Mouse (Mus musculus) layer of hippocampus, postnatal 36 days (tissue): ENCODE measurements around the gene Serpinf1. TPM values are rescaled to one million over a fixed set of nuclear protein-coding genes. Genes with fewer than 3 reads are reported as not detected.
"Not testable (repeated sequence)": the region's sequence is repeated elsewhere in the genome, so short reads cannot be mapped to it uniquely, and the experiment has no call there.

ENCODE experiments used
- DNase-seq, 2 experiments: peaks; one replicate each; pipeline ENCODE4 v3.0.0; 2022
- total RNA-seq, 2 experiments: library from RNA; stranded (reverse); gene quantifications; 2 replicates each; pipeline ENCODE4 v1.2.3; 2021

Gene Serpinf1
- total RNA-seq: 10 to 100 TPM; 12.5 to 17.0 TPM

DNA sequence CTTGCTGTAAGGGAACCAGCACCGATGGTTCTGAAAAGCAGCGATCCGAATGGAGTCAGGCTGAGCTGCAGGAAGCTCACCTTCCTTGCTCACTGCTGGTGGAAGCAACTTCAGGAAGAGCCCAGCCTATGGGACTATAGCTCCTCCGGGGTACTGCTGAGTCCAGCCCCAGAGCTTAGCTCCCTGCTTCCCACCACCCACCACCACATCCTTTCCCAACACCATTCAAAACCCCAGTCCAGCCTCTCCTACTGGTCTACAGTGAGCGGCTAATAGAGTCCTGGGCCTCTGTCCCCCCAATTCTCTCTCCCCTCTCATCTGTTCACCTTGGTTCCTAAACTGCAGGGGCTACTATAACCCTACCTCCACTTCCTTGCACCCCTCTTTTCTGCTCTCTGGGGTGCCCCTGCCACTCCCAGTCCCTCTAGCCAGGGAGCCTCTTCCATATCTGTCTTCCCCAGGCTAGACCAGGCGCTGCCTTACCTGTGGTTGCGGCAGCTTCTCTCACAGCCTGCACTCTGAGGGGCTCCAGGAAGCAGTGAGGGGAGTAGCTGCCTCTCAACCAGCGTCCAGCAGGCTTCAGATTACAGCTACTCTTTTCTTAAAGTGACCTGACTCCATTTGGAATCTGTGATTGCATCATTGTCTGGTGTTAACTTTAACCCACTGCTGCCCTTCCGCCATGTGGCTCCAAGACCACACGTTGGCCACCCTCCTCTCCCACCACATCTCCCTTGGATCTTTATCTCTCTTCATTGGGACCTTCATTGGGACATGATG is at the start of gene Serpinf1:
TSS of gene Serpinf1 (minus strand) at position 689 of the 780 bp plus-strand sequence.
- DNase-seq: no peak

DNA sequence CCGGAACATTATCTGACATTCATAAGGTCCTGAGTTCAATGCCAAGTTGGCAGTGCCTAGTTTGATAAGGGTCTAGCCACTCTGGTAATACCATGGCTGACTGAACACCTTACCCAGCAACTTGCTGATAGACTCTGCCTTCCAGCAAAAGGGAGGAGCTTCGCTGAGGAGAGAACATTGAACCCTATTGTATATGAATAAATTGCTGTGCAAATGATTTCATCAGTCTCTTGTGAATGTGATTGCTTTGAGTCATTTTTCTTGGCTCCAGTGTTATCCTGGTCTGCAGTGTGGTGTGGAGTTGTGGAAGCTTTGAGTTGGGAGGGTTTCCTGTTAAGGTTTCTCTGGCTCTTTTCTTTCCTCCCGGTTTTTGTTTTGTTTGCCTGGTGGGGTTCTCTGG is 48.2 kb upstream of the Serpinf1 start:
- no peak for DNase-seq

DNA sequence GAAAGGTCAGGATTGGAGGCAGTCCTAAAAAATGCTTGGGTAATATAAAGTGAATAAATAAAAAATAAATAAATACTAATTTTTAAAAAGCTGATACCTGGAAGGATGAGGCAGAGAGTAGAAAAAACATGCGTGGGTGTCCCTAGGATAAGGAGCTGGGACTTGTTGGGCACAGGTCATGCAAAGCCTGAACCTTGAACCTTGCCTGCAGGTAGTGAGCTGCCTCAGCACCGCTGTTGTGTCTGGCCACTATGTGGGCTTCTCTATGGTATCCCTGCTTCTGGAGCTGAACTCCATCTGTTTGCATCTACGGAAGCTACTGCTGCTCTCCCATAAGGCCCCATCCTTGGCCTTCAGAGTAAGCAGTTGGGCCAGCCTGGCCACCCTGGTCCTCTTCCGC is 46.8 kb upstream of the Serpinf1 start:
- no peak for DNase-seq

DNA sequence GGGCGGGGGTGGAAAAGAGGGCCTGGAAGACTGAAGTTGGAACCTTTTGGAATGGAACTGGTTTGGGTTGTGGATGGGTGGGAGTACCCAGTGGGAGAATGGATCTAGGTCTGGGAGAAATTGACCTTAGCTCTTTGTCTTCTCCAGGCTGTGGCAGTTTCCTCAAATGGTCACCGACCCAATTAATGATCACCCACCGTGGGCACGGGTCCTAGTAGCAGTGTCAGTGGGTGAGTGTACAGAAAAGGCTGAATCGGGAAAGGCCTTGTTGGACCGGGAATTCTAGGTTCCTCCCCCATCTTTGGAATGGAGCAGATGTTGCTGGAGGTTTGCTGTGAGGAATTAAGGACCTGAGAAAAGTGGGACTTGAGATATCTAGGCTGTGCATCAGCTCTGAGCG is 45.9 kb upstream of the Serpinf1 start:
- no peak for DNase-seq

DNA sequence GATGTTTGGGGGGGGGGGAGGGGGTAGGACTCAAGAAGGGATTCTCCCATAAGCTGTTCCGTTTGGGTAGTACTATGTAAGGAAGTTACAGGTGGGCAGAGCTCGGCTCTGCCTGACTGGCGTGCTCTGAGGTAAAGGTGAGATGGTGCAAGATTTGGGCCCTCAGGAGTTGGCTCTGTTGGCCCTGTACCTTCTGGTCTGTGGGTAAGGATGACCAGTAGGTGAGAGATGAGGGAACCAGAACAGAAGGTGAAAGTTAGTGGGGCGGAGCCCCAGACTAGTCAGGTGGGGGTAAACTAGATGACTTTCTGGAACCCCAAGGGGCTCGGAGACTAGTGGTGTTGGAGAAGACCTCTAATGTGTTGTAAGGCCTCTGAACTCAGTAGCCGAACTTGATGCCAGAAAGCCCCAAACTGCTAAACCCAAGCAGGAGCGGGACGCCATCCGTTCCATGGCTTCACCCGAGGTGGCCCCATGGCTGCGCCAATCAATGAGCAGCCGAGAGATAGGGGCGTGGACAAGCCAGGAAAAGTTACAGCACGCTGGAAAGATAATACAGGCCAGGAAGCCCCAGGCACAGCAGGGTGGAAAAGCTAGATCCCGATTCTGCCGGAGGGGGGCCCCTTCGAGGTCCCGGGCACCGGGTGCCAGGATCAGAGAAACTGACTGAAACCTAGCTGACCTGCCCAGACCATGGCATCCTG is 45.2 kb upstream of the Serpinf1 start:
- no peak for DNase-seq

DNA sequence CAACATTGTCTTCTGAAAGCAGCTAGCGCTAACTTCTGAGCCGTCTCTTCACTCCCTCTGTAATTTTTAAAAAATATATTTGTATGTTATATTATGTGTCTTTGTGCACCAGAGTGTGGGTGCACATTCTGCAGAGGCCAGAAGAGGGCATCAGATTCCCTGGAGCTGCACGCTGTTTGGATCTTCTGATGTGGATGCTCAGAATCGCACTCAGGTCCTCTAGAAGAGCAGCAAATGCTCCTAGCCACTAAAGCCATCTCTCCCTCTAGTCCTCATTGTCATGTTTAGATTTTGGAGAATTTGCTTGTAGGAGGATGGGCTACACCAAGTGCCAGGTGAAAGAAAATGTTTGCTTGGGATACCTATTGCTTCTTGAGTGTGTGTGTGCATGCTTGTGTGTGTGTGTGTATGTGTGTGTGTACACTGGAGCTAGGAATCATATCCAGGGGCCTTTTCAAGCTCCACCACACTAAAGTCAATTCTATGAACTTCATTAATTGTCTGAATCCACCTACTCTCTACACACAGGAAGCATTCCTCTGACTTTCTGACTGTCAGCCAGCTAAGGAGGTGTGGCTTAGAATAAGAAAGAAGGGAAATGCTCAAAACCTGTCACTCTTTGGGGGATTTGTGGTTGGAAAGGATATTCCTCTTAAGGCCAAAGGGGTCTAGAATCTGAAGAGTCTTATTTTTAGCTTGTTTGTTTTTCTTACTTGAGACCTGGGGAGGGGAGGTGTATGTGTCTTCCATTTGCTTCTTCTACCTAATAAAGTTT is 44.4 kb upstream of the Serpinf1 start:
- no peak for DNase-seq

DNA sequence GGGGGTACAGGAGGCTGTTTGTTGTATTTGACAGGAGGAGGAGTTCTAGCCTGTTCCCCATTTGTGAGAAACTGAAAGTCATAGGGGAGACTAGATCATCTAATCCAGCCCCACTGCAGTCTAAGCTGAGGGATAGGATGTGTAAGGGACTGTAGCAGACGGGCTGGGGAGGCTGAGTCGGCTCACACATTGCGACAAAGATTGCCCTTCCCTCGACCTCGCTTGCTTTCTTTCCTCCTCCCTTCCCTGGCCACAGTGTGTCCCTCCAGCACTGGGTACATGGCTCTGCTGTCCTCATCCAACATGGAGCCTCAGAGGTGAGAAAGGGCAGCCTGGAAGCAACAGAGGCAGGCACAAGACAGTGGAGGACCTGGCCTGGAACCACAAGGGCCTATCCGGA is 42.5 kb upstream of the Serpinf1 start:
- DNase-seq: no peak

DNA sequence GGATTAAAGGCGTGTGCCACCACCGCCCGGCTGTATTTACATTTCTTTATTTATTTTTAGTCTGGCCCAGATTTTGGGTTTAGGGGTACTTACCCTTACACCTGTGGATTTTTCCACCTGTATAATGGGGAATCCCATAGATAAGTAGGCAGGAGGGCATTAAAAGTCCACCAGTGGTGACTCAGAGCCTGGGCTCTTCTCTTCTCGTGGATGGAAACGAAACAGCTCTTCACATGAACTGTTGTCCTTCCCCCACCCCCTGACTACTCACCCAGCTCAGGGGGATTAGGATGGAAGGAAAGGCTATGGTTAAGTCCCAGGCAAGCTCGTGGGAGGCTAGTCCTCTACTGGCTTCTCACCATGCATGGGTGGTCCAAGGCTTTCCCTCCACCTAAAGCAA is 41.9 kb upstream of the Serpinf1 start:
- no peak for DNase-seq

DNA sequence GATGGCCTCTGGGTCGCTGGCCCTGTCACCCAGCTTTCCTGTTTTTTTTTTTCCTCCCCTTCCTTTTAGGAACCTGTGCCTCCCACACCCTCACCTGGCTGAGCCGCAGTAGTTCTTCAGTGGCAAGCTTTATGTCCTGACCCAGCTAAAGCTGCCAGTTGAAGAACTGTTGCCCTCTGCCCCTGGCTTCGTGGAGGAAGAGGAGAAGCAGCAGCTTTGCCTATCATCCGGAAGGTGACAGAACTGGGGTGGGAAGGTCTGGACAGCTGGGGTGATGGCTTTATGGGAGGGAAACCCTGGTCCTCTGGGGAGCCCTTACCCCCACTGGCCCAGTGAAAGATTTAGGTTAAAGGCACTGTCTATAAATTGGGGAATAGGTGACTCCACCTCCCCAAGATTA is 41.1 kb upstream of the Serpinf1 start:
- DNase-seq: no peak

DNA sequence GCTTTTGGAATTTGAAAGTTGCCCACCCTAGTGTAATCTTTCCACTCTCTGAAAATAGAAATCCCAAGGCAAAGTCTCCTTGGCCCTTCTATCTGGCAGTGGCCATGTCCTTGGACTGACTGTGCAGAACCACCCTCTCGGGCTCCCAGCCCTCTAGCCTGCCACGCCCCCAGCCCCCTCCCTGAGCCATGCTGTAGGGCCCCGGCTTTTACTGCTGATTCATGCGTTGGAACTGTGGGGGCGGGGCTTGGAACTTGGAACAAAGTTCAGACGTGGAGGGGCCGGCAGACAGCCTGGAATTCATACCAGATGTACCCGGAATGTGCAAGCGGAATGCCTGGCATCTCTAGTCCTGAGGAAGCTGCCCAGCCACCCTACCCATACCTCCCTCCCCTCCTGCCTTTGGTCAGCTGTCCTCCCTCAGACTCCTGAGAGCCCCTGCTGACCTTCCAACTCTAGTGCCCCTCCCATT is 40.4 kb upstream of the Serpinf1 start:
- peak; percentile 62 to 67 for DNase-seq

DNA sequence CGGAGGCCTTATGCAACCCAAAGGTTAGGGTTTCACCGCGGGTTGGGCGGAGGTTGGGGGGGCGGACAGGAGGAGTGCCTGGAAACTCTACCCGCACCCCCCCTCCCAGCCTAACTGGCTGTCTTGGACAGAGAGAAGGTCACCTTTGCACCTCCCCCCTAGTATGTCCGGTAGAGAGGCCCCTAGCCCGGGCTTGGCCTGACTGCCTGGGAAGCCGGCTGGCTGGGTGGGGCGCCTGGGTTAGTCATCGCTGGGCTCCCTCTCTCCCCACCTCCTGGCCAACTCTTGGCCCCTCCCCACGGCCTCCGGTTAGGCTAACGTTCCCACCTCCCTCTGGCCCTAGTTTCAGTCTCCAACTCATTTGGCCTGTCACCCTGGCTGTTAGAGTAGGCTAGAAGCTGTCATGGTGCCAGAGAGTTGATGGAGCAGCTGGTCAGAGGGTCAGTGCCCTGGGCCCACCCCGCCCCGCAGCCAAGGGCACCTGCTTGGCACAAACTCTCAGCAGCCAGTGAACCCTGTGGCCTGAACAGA is 39.8 kb upstream of the Serpinf1 start:
- peak in 1 of 2 experiments; percentile 41 for DNase-seq

DNA sequence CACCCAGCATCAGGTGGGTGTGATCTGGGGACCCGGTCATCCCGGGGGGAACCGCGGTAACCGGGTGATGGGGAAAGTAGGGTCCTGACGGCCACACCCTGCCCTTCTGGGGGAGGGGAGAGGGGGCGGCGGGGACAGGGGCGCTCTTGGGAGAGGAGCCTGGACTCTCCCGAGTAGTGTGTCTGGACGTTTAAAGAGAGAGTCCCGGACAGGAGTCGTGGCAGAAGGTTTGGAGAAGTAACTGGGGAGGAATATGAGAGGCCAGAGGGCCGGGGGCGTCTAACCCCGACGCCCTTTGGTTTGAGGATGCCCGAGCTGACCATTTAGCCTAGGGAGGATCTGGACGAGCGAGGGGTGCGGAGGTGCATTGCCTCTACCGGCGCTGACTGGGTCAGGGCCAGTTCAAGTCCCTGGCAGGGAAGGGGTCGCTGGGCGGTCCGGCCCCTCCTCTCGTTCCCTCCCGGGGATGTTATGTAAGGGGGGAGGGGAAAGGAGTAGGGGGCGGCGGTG is 39.3 kb upstream of the Serpinf1 start:
- no peak for DNase-seq

DNA sequence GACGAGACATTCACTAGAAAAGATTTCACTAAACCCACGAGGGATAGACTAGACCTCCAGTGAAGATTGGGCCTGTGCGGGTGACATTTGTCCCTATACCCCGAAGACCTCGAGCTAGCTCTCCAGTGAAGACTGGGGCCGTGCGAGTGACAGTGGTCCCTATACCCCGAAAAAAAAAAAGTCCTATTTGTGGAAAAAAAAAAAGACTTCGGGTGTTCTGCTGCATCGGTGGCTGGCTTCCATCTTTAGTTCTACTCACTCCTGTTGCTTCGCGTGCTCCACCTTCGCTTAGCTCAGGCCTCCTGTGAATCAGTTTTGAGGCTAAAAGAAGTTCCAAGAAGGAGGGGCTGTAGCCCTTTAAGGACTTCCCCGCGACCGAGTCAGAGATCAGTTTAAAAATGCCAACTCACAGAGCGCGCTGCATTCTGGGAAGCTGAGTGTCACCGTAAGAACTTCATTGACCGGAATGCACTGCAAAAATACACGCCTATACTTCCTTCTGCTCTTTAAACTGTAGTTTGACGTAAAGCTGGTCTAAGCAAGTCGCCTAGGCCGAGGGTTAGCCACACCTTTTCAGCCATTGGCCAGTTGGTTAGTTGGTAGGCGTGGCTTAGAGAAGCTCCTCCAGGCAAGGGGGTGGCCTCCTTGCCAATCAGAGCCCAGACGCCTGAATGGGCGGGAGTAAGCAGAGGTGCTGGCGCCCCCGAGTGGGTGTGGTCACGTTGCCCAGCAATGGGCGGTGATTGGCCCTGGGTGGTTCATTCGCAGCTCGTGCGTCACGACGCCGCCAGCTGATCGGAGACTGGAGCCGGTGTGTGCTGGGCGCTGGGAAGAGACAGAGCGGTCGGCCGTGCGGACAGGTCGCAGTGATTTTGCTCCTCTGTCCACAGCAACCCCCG is 38.6 kb upstream of the Serpinf1 start, which contains the start of gene Tlcd2:
TSS of gene Tlcd2 (plus strand) at position 872 of the 899 bp plus-strand sequence.
- peak; percentile 99 to 100 for DNase-seq

DNA sequence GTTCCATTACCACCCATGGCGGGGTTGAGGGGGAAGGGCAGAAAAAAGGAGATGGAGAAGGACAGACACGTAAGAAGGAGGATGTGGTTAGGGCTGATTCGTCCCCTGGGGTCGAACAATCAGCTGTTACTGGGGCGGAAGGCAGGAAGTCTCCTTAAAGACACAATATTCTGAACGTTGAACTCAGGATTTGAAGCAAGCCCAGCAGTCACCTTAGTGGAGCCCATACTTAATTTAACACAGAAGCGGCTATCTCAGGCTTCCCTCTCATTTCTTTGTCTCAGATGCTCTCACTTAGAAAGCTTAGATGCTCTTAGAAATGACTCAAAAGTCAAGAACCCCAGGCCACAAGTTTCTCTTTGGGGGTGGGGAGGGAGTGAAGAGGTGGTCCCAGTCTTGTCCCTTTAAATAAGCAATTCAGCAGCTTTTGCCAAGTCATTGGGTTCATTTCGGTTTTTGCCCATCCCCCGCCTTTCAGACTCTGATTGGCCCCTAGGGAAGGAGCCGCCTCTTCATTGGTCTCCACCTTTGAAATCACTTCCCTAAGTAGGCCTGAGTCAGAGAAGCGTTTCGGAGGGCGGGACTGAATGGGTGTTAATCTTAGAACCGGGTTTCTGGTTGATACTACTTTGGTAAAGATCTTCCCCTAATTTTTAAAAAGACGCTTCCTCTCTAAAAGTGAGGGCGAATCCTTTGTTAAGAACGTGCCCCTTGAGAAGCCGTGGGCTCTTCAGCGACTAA is 37.8 kb upstream of the Serpinf1 start:
- DNase-seq: peak; percentile 81 to 85

DNA sequence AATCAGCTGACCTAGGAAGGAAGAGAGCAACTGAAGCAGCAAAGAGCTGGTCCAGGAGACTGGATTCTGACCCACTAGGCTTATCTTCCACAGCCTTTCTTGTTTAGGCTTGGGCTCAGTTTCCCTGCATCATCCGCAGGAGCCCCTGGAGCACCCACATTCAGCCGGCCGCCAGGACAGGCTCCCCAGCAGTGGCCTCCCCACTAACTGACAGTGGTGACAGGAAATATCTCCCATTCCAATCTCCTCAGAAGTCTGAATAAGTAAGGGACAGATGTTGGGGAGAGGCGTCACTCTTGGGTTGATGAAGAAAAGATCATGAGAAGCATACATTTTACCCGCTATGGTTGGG is 37.2 kb upstream of the Serpinf1 start:
- no peak for DNase-seq

DNA sequence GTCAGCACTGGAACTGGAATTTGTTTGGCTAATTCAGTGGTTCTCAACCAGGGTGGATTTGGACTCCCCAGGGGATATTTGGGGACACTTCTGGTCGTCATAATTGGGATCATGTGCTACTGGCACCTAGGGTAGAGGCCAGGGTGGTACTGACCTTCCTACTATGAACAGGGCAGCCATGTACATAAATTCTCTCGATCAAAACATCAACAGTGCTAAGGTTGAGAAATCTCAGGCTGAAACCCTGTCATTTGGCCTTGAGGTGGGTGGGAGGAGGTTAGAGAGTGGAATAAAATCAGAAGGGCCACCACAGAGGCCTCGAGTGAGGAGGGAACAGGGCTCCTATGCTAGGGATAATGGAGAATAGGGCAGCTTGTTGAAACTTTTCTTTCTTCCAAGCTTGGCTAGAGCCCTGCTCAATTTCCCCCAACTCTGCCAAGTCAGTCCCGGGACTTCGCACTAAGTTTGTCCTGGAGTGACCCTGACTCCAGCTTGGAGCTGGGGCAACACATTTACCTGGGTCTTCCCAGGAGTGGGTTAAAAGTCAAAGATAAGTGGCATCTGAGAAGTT is 36.7 kb upstream of the Serpinf1 start:
- no peak for DNase-seq

DNA sequence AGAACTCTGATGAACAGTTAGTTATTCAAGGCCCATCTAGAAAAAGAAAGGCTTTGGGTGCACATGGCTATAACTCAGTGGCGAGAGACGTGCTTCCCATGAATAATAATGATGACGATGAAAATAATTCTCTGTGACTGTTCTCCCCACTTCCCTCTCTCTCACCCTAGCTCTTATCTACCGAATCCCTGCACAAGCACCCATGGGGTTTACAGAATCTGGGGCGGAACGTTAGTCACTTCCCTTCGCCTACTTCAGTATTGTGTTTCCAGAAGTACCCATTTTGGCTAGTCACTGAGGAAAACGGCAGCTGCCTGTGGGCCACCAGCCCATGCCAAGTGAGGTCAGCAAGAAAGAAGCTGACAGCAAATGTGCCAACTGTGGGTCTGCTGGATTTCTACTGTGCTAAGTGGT is 36.1 kb upstream of the Serpinf1 start:
- DNase-seq: no peak

DNA sequence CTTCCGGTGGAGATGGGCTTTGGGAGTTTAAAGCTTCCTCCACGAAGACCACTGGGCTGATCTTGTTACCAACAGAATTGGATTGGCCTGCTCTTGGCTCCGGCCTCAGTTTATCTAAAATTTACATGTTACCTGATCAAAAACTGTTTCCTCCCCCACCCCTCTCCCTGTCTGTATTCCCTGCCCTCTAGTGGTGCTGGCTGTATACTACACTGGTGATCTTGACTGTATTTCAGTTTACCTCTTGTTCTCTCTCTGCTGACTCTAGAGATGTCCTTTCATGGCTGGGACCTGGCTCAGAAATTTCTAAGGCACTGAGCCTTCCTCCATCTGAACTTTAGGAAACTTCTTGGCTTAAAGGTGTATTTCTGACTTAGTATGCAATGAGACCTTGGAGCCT is 35.7 kb upstream of the Serpinf1 start:
- no peak for DNase-seq

DNA sequence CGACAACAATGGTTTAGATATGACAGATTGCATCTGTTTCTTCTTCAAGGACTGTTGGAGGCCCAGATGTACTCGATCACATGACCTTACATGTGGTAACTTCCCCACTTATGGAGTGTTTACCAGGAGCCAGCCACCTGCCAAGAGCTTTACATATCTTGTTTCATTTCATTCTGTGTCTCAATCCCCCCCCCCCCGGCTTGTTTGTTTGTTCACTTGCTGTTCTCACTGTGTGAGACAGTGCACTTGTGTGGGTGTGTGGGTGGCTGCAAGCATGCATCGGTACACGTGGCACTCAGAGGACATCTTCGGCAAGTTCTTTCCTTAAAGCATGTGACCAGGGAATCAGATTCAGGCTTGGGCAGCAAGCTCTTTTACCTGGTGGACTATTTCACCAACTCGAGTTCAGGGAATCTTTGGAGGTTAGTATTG is 34.0 kb upstream of the Serpinf1 start:
- DNase-seq: no peak

DNA sequence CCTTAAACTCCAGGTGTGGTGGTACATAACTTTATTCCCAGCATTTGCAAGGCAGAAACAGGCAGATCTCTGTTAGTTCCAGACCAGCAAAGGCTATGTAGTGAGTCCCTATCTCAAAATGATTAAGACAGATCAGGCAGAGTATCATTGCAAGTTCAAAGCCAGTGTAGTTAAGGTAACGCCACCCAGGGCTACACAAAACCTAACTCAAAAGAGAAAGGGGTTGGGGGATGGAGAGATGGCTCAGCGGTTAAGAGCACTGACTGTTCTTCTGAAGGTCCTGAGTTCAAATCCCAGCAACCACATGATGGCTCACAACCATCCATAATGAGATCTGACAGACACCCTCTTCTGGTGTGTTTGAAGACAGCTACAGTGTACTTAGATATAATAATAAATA is 33.5 kb upstream of the Serpinf1 start:
- not testable (repeated sequence) for DNase-seq
